Mouse (Mus musculus): Measurements from ENCODE around the gene Cntnap2. TPM values are rescaled to one million over a fixed set of nuclear protein-coding genes. Genes with fewer than 3 reads are reported as not detected.

Cntnap2 gene
- polyA plus RNA-seq, 1 experiment, result not detected

GRCm38 (mm10) chr6:47044385-47045200, 1985.4 kb downstream of the Cntnap2 start:
- no peak overlapping the region for H3K4me3 ChIP-seq
- no peak overlapping the region for H3ac ChIP-seq (ENCODE audit: control insufficient read depth, insufficient read length)
- H3K79me2 ChIP-seq (ENCODE audit: control insufficient read depth, insufficient read depth), result no peaks in the 10 kb centered on the region
- TF ChIP-seq POLR2A (IDR thresholded peaks at IDR 0.05; ENCODE audit: insufficient read length, low read depth) (no peak), CEBPB (IDR thresholded peaks at IDR 0.05; ENCODE audit: insufficient read depth, poor library complexity, severe bottlenecking) (no peak), MAX (IDR thresholded peaks at IDR 0.05; ENCODE audit: low read depth) (no peak), MYOD1 (IDR thresholded peaks at IDR 0.05; ENCODE audit: control insufficient read depth in 1 of 3, insufficient read length in 2 of 3, low read depth in 2 of 3) (no peak), TCF3 (IDR thresholded peaks at IDR 0.05; ENCODE audit: insufficient read length, low read depth) (no peak), REST (IDR thresholded peaks at IDR 0.05; ENCODE audit: insufficient read depth, insufficient read length) (no peak), SRF (IDR thresholded peaks at IDR 0.05; ENCODE audit: control insufficient read depth, insufficient read length, low read depth) (no peak), USF1 (IDR thresholded peaks at IDR 0.05; ENCODE audit: low read depth) (no peak)
- H3K4me2 ChIP-seq (ENCODE audit: low read depth), result no peak overlapping the region
- H3K27me3 ChIP-seq (ENCODE audit: control insufficient read depth, insufficient read depth, insufficient read length), result no peaks in the 10 kb centered on the region
- H3K36me3 ChIP-seq (ENCODE audit: control insufficient read depth, insufficient read depth), result no peaks in the 10 kb centered on the region

GRCm38 (mm10) chr6:47049051-47049450, 1989.9 kb downstream of the Cntnap2 start:
- Histone ChIP-seq H3ac (ENCODE audit: control insufficient read depth, insufficient read length) (no peak overlapping the region), H3K4me2 (ENCODE audit: low read depth) (no peak overlapping the region), H3K4me3 (no peak overlapping the region), H3K79me2 (ENCODE audit: control insufficient read depth, insufficient read depth) (no peaks in the 10 kb centered on the region), H3K27me3 (ENCODE audit: control insufficient read depth, insufficient read depth, insufficient read length) (no peaks in the 10 kb centered on the region), H3K36me3 (ENCODE audit: control insufficient read depth, insufficient read depth) (no peaks in the 10 kb centered on the region)
- TF ChIP-seq POLR2A (IDR thresholded peaks at IDR 0.05; ENCODE audit: insufficient read length, low read depth) (no peak), MYOD1 (IDR thresholded peaks at IDR 0.05; ENCODE audit: control insufficient read depth in 1 of 3, insufficient read length in 2 of 3, low read depth in 2 of 3) (no peak), POLR2AphosphoS2 (IDR thresholded peaks at IDR 0.05; ENCODE audit: insufficient read length, low read depth) (no peak), TCF3 (IDR thresholded peaks at IDR 0.05; ENCODE audit: insufficient read length, low read depth) (no peak), SRF (IDR thresholded peaks at IDR 0.05; ENCODE audit: control insufficient read depth, insufficient read length, low read depth) (no peak), MAX (IDR thresholded peaks at IDR 0.05; ENCODE audit: low read depth) (no peak), REST (IDR thresholded peaks at IDR 0.05; ENCODE audit: insufficient read depth, insufficient read length) (no peak), MYOG (IDR thresholded peaks at IDR 0.05; ENCODE audit: control insufficient read depth in 1 of 3, insufficient read depth in 1 of 3, insufficient read length in 2 of 3, low read depth in 2 of 3) (no peak), CEBPB (IDR thresholded peaks at IDR 0.05; ENCODE audit: insufficient read depth, poor library complexity, severe bottlenecking) (no peak), E2F4 (IDR thresholded peaks at IDR 0.05; ENCODE audit: insufficient read depth) (no peak), TCF12 (IDR thresholded peaks at IDR 0.05; ENCODE audit: insufficient read depth, poor library complexity, severe bottlenecking) (no peak), USF1 (IDR thresholded peaks at IDR 0.05; ENCODE audit: low read depth) (no peak)

- no peaks in the 10 kb centered on the region for H3K27me3 ChIP-seq (ENCODE audit: control insufficient read depth, insufficient read depth, insufficient read length)
- no peak overlapping the region for H3K4me3 ChIP-seq
- TF ChIP-seq SRF (IDR thresholded peaks at IDR 0.05; ENCODE audit: control insufficient read depth, insufficient read length, low read depth) (no peak), CEBPB (IDR thresholded peaks at IDR 0.05; ENCODE audit: insufficient read depth, poor library complexity, severe bottlenecking) (no peak), E2F4 (IDR thresholded peaks at IDR 0.05; ENCODE audit: insufficient read depth) (no peak)
- H3ac ChIP-seq (ENCODE audit: control insufficient read depth, insufficient read length), result no peak overlapping the region
- no peak overlapping the region for H3K4me2 ChIP-seq (ENCODE audit: low read depth)
- H3K36me3 ChIP-seq (ENCODE audit: control insufficient read depth, insufficient read depth), result no peaks in the 10 kb centered on the region
- H3K79me2 ChIP-seq (ENCODE audit: control insufficient read depth, insufficient read depth), result no peaks in the 10 kb centered on the region
Measured at GRCm38 (mm10) chr6:47050319-47051222, 1991.4 kb downstream of the Cntnap2 start.

GRCm38 (mm10) chr6:47061341-47061740, 2002.2 kb downstream of the Cntnap2 start:
- Histone ChIP-seq H3K79me2 (ENCODE audit: control insufficient read depth, insufficient read depth) (no peaks in the 10 kb centered on the region), H3K36me3 (ENCODE audit: control insufficient read depth, insufficient read depth) (no peaks in the 10 kb centered on the region), H3ac (ENCODE audit: control insufficient read depth, insufficient read length) (no peak overlapping the region), H3K27me3 (ENCODE audit: control insufficient read depth, insufficient read depth, insufficient read length) (no peaks in the 10 kb centered on the region), H3K4me2 (ENCODE audit: low read depth) (no peak overlapping the region), H3K4me3 (no peak overlapping the region)
- TF ChIP-seq USF1 (IDR thresholded peaks at IDR 0.05; ENCODE audit: low read depth), result no peak
- no peak for TF ChIP-seq REST (IDR thresholded peaks at IDR 0.05; ENCODE audit: insufficient read depth, insufficient read length)
- TF ChIP-seq POLR2A (IDR thresholded peaks at IDR 0.05; ENCODE audit: insufficient read length, low read depth), result no peak
- TF ChIP-seq CEBPB (IDR thresholded peaks at IDR 0.05; ENCODE audit: insufficient read depth, poor library complexity, severe bottlenecking), result no peak
- TF ChIP-seq MAX (IDR thresholded peaks at IDR 0.05; ENCODE audit: low read depth), result no peak
- TF ChIP-seq MYOD1 (IDR thresholded peaks at IDR 0.05; ENCODE audit: control insufficient read depth in 1 of 3, insufficient read length in 2 of 3, low read depth in 2 of 3), result no peak
- no peak for TF ChIP-seq TCF3 (IDR thresholded peaks at IDR 0.05; ENCODE audit: insufficient read length, low read depth)
- TF ChIP-seq TCF12 (IDR thresholded peaks at IDR 0.05; ENCODE audit: insufficient read depth, poor library complexity, severe bottlenecking), result no peak
- TF ChIP-seq MYOG (IDR thresholded peaks at IDR 0.05; ENCODE audit: control insufficient read depth in 1 of 3, insufficient read depth in 1 of 3, insufficient read length in 2 of 3, low read depth in 2 of 3), result no peak
- TF ChIP-seq SRF (IDR thresholded peaks at IDR 0.05; ENCODE audit: control insufficient read depth, insufficient read length, low read depth), result no peak
- TF ChIP-seq POLR2AphosphoS2 (IDR thresholded peaks at IDR 0.05; ENCODE audit: insufficient read length, low read depth), result no peak
- no peak for TF ChIP-seq E2F4 (IDR thresholded peaks at IDR 0.05; ENCODE audit: insufficient read depth)
